Mouse (Mus musculus): ENCODE data around the gene Fbxw8.

The Fbxw8 gene

DNA sequence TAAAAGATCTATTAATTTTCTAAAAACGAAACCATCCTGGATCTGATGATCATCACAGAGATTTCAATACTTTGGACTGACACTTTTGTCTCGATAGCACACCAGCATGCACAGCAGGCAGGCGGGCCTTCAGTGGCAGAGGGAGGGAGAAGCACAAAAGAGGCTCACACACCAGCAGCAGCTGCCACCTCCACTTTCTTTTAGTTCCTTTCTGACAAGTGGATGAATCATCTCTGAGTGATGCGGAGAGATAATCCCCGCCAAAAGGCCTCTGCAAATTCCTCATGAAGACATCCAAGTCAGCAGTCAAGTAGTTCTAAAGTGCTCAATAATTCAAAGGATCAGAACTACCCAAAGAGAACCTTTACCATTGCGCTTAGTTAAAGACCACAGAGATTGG lies 75.9 kb downstream of the Fbxw8 start:
- no peak for DNase-seq (ENCODE audit: low read depth, low spot score)

DNA sequence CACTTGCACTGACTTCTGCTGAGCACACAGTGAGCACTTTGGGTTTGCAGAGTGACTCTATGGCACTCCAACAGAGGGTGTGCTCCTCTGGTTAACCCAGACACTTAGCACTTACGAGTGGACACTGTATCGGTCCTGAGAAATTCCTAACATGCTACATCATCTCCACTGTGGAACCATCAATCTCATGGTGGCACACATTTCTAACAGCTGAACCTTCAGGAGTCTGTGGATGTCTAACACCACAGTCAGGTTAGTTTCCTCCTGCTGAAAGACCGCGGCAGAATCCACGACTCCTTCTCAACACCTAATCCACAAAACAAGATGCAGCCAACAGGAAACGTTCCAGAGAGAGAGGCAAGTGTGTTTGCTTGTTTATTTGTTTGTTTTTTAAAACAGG lies 76.7 kb downstream of the Fbxw8 start:
- no peak for DNase-seq (ENCODE audit: low read depth, low spot score)

DNA sequence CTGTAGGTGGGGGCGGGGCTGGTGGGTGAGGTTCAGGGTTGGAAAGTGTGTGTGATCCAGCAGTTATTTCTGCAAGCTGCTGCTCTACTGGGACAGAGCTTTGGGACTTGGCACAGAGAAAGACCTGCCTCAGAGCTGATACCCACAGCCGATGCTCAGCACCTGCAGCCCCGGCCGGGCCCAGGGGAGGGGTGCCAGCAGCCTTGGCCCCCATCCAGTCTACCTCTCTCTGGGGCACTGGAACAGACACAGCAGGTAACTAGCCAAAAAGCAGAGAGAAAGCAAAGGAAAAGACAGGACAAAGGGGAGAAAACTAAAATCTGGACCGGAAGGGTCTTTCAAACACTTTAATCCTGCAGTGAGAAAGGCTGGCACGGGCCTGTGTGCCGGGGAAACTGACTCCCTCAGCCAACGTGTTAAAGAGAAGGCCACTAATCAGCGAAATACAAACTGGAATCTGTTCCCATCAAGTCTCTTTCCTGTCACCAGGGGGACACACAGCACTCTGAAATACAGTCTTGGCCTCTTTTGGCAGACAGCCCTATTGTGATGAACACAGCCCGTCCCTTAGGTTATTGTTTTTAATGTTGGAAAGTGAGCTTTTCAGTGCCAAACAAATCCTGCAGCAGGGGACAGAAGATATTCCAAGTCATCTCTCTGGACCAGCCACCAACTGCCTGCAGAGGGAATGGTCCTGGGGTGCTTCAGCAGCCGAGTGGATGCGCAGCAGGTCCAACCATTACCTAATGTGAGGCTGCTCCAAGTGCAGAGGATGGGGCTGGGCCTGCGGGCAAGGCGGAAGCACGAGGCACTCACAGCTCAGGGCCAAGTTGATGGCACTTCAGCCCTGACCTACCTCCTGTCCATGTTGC lies 78.3 kb downstream of the Fbxw8 start:
- DNase-seq (ENCODE audit: low read depth, low spot score): no peak

DNA sequence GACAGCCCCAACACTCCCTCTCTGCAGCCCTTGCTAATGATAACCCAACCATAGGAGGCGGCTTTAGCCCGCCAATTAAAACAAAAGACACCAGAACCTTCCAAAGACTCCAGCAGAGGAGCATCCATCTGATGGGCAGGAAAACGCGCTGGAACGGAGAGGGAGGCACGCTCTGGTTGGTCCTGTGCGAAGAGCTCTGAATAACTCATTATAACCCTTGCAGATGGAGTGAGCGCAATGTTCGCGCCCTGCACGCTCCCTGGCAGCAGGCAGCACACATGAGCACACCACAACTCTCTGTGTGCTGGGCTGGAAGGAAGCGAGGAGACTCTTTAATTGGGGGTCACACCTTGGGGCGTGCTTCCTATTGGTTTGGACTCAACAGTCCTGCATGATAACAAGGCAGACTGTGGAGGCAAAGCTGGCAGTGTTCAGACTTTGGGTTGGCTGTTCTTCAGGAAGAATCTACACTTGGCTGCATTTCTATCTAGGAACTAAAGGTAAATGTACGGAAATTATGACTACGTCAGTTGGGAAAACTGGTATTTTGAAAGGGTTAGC lies 82.0 kb downstream of the Fbxw8 start:
- no peak for DNase-seq (ENCODE audit: low read depth, low spot score)

DNA sequence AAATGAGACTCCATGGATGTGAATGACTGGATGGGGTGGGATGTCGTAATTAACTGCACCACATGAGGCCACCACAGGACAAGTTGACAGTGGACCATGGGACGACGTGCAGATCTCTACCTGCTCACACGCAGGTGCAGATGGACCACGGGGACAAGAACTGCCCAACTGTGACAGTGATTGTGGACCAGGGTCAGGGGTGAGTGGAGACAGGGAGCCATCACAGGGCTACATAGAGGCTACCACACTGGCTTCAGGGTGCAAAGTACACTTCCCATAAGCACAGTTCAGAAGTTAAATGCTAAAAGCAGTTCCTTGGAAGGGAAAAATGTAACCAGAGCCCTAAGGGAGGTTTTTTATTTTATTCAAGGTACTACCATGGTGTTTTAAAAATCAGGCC lies 83.5 kb downstream of the Fbxw8 start:
- DNase-seq (ENCODE audit: low read depth, low spot score): no peak

DNA sequence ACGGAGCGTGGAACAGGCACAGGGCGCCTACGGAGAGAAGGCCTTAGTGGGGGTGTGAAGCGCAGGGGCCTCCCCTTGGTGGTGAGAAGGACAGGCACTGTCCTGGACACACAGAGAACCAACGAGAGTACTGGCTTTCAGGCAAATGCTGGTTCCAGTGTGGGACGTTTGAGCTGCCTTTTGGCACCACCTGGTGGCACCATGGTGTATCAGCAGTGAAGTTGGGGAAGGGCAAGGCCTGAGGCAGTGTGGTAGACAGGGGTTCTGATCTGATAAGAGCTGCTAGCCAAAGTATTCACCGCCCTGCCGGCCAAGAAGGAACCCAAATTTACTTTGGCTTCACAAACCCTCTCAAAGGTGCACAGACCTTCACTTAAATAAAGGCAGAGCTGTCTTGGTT lies 85.9 kb downstream of the Fbxw8 start:
- peak; percentile 79 for DNase-seq (ENCODE audit: low read depth, low spot score)

DNA sequence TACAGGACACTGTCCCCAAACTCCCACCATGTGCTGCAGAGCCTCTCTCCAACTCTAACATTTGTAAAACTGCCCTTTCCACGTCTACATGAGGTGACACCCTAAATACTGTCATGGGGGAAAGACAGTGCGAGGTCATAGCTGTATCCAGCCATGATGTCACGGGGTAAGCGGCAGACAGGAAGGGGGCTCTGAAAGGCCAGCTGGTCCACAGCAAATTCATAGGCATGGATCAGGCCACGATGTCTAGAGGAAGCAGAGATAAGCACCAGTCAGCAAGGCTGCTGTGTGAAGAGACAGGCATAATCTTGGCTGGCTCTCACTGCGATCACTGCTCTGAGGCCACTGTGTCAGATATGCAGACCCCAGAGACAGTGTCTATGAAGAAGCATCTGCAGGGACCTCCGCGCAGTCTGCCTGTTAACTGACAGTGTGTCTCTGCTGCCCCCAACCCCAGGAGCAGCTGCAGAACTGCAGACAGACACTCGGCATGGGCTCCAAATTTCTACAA lies 87.2 kb downstream of the Fbxw8 start:
- DNase-seq (ENCODE audit: low read depth, low spot score): no peak

DNA sequence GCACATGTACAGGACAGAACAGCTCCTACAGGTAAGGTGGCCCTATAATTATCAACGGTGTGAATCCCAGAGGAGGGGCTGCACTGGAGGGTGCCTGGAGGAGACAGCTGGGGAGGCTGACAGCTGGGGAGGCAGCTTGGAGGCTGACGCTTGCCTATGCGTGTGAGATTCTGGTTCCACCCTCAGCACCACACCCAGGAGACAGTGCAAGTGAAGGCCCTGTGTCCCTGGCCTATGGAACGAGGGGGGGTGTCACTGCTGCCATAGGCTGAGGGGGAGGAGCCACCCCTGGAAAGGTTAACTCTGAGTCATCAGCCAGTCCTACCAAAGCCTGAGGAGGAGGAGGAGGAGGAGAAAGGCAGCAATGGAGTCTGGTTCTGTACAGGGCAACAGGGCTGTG lies 87.7 kb downstream of the Fbxw8 start:
- no peak for DNase-seq (ENCODE audit: low read depth, low spot score)

DNA sequence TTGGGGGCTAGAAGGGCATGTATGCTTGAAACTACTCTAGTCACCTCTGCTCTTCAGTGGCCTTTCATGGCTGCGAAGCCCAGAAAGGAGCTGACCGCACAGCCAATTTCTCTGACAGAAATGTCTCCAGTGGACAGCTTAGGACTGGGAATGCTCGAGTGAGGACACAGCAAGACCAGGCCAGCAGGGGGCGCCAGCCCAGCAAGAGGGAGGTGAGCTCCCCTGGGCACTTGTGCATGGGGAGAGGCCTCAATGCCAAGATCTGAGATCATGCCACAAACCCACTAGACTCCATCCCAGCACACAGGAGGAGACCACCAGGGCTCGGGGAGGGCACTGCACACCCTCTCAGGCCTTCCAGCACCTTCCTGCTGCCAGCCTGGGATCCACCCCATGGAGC lies 88.4 kb downstream of the Fbxw8 start:
- peak; percentile 63 for DNase-seq (ENCODE audit: low read depth, low spot score)

DNA sequence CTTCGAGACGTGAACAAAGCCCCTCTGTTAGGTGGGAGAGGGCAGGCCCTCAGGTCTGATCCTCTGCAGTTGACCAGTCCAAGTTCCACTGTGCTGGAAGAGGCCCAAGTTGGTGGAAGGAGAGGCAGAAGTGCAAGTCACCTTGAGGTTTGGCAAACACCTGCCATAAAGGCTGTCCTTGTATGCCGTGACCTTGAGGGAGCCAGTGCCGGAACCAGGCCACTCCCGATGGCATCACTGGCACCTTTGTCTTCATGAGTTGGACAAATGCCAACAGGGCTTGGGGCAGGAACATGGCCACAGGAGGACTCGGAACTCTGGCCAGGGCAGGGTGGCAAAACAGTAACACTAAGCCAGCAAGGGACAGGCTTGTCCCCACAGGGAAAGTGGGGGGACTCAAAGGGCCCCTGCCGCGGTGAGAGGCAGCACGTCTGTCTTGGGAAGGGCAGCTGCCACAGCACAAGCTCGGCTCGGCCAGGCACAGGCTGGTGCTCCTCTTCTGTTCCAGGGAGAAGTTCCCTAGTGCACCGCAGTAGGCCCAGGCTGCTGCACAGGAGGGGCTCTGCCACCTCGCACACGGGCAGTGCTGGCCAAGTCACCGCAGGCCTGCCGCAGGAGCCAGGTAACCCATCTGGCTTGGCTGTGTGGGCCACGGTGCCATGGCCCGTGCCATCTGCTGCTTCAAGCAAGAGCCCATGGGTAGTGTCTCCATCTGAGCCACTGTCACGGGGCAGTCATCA lies 89.6 kb downstream of the Fbxw8 start:
- DNase-seq (ENCODE audit: low read depth, low spot score): no peak

DNA sequence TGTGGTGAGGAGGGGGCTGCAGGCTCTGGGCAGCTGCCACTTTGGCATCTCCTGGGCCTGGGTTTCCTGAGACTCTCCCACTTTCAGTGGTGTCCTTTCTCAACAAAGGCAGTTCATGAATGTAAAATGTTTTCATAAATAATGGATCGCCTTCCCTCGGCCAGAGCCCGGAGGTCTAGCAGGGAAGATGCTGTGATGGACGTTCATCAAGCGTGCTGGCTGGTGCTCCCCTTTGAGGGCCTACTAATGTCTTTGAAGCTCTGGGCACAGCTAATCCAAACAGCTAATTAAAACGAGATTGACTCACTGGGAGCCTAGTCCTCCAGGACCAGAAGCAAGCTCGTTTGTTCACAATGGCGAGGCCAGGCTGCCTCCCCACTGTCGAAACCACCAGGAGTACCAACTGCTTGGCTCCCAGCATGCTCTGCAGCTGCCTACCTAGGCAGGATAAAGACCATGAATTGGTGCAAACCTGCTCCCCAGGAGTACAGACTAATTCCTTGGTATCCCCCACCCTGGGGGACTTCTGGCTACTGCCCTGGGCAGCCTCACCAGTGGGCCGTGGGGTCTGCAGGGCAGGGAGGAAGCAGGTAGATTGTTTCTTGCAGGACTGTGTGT lies 90.9 kb downstream of the Fbxw8 start:
- DNase-seq (ENCODE audit: low read depth, low spot score): no peak

DNA sequence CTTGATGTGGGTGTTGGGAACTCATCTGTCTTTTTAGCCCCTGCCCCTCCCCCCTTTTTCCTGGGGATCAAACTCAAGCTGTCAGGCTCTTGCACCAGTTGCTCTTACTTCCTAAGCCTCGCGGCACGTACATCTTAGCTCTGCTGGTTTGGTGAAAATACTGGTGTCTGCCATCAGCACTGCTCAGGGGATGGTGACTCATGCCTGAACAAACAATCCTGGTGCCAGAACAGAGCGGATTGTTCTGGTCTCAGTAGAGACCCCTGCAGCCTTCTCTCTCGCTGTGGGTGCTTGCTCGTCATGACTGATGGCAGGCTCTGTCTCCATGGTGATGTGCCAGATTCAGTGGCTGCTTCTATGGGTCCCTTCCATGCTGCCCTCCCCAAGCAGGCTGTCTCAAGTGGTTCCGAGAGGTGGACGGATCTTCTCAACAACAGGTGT lies 92.1 kb downstream of the Fbxw8 start:
- DNase-seq (ENCODE audit: low read depth, low spot score): no peak

DNA sequence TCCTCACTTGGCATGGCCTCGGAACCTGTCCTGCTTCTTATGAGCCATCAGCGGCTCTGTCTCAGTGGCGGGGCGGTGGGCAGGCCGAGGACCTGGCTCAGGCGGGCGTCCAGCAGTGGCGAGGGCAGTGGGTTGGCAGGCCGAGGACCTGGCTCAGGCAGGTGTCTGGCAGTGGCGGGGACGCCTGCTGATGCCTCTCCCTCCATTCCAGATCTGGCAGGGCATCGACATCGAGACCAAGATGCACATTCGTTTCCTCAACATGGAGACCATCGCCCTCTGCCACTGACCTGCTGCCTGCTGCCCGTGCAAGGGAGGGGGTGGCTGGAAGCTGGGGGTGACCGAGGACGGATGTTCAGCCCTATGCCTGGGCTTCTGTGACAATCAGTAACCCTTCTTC lies 93.9 kb downstream of the Fbxw8 start:
- no peak for DNase-seq (ENCODE audit: low read depth, low spot score)

DNA sequence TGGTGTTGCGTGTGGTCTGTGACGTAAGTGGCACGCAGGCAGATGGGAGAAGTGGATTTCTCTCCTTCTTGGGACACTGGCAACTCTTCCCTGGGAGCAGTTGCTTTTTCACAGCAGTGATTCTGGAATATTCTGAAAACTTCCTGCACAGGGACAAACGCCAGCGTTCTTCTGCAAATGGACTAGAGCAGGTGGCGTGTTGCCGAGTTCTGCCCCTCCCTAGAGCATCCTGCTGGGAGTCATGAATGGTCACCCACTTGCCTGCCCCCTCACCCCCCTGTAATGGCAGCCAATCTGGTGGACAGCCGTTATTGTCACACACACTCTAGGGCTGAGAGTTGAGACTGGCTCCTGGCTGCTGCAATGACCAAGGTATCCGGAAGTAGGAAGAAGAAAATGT lies 95.6 kb downstream of the Fbxw8 start:
- DNase-seq (ENCODE audit: low read depth, low spot score): no peak

DNA sequence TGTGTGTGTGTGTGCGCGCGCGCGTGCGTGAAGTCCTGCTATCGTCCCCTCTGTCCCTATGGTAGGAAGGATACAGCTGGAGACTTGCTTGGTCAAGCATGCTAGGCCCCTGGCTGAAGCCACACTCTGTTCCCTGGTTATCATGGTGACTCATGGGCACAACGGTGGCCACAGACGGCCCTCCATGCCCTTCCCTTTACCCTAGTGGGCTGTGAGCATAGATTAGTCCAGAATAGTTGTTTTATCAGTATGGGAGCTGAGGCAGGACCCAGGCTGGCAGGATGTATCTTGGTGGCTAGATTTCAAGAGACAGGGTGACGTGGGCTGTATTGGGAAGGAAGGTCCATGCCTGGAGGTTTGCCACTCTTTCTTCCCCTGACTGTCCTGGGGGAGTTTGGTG lies 96.4 kb downstream of the Fbxw8 start:
- no peak for DNase-seq (ENCODE audit: low read depth, low spot score)

DNA sequence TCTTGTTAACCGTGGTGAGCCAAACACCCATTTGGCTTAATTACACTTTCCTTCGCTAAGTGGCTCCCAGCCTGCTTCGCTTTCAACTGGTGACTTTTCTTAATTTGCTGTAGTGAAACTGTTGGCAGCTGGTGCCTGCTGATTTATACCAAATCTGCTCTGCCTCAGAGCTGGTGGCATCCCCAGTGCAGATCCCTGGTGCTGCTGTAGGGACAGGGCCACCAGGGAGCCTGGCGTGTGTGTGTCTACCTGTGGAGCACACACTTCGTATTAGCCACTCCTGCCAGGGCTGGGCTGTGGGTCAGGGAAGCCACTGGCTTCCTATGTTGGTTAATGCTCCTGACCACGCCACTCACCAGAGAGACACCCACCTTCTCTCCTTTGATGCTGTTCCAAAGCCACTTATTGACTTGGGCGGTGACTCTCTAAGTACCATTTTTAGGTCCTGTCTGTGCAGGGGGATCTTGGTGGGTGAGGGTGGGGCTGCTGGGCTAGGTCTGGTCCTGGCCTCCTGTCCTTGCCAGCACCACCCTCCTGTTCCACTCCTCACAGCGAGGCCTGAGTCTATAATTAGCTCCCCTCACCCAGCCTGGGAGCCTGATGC lies 97.7 kb downstream of the Fbxw8 start:
- DNase-seq (ENCODE audit: low read depth, low spot score): no peak

DNA sequence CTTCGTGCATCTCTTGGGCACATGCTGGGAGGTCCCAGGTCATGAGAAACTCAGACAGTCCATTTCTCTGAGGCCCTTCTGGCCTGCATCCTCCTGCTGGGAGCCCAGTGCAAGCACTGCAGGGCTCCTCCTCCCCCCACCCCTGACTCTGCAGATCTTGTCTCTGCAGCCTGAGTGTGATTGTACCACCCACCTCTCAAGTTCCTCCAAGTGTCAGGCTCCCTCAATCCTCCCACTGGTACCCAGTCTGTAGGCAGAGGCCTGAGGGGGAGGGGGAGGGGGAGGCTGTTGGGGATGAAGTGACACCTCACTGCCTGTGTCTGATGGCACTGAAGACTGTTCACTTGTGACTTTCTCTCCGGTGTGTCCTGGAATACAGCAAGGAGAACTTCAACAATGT lies 102.1 kb downstream of the Fbxw8 start:
- no peak for DNase-seq (ENCODE audit: low read depth, low spot score)

DNA sequence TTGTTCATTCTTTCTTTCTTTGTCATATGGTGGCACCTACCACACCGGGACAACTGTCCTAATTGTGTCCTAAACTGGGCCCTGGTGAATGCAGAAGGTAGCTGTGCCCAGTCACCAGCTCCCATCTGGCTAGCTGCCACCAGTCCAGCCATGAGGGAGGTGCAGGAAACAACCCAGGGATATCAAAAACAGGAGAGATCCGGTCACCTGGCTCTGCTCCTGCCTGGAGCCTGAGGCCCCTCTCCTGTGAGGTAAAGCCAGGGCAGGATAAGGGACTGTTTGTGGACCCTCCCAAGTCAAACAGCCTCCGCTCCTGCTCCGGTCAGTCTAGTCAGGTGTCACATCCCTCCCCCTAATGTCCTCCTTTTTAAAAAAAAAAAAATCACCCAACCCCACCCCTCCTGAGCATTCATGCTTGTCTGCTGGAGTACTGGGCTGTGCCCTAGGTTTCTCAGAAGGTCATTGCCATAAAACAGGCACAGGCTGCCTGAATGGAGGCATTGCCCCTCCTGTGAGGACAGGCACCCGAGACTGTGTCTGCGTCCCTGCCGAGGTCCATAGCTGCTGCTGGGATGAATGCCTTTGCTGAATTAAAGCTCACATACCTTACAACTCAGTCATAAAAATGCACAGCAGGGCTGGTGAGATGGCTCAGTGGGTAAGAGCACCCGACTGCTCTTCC lies 103.1 kb downstream of the Fbxw8 start:
- DNase-seq (ENCODE audit: low read depth, low spot score): no peak

DNA sequence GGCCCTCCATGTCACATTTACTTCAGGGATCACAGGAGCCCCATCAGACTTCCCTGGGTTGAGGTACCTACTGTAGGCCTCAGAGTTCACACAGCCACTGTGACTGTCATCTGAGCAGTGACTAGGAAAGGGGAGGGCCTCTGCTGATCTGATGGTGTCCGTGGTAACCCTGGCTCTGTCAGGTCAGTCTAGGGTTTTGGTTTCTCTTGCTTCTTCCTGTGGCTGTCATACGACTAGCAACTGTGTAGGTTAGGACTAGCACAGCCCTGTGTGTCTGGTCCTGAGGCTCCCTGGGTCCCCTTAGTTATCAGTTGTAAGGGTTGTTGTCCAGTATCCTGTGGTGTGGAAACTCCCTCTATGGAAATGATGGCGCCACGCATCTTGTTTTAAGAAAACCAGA lies 104.5 kb downstream of the Fbxw8 start:
- no peak for DNase-seq (ENCODE audit: low read depth, low spot score)

DNA sequence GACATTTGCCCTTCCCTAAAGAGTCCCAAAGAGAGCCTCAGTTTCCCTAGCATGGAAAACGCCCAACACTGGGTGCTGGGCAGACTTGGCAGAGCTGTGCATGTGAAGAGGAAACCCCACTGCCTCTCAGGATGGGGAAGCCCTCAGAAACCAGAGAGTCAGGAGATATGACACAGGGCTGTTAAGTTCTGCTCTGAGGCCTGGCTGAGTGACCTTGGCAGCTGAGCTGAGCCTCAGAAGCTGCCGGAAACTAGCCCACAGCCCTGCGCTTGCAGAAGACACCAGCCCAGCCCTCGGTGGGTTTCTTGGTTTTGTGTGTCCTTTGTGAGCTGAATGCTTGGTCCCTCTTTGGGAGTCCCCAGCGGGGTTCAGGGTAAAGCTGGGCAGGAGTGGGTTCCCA lies 106.3 kb downstream of the Fbxw8 start:
- DNase-seq (ENCODE audit: low read depth, low spot score): no peak

DNA sequence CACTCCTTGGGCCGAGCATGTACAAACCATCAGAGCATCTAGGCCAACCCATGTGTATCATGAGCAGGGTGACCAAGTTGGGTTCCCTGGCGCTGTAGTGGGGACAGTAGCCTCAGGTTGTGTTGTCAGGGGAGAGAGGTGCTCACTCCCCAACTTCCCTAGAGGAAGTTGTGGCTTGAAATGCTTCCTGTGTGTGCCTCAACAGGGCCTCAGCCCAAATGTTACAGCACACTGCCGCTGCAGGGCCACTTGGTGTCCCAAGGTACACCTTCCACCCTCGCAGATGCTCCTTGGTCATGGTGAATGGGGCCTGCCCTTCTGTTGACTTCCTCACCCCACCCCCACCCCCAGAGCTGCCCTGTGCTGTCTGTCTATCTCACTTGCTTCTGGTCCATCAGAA lies 106.9 kb downstream of the Fbxw8 start:
- DNase-seq (ENCODE audit: low read depth, low spot score): peak; percentile 53
